Mouse (Mus musculus) frontal cortex, postnatal 25 days (tissue): ENCODE results near the gene Nppa.

Experiments
- DNase-seq, 2 experiments: peaks; one replicate each; pipeline ENCODE4 v3.0.0; 2022; ENCODE audit warnings: low spot score in 2 of 2

Gene Nppa

GRCm38 (mm10) chr4:148051046-148051776, 50.7 kb downstream of the Nppa start:
- DNase-seq = no peak
